Mouse (Mus musculus) spleen, adult 2 months (tissue): ENCODE measurements around the gene Slc25a3. TPM values are rescaled to one million over a fixed set of nuclear protein-coding genes. Genes with fewer than 3 reads are reported as not detected.

Experiments used
- DNase-seq, 2 experiments: peaks; one replicate each; pipeline versions ENCODE4 v3.0.0 to v3.0.0-alpha.2; 2012 to 2021; ENCODE audit warnings: low spot score in 2 of 2, low read depth in 1 of 2
- H3K27ac ChIP-seq: fragments of 200-500 bp; 2 replicates; pipeline ENCODE4 v1.5.1; 2012; ENCODE audit warnings: low read length, inconsistent platforms; ENCODE audit not compliant: insufficient read depth
- H3K27me3 ChIP-seq: fragments of 200-500 bp; 2 replicates; pipeline ENCODE4 v1.6.1; 2012; ENCODE audit warnings: mild to moderate bottlenecking, moderate library complexity, low read length, inconsistent platforms; ENCODE audit not compliant: control insufficient read depth, insufficient read depth
- H3K36me3 ChIP-seq: fragments of 200-500 bp; 2 replicates; pipeline ENCODE4 v1.6.1; 2012; ENCODE audit warnings: mild to moderate bottlenecking, low read length, inconsistent platforms; ENCODE audit not compliant: control insufficient read depth, insufficient read depth
- H3K4me1 ChIP-seq: fragments of 200-500 bp; 2 replicates; pipeline ENCODE4 v1.6.1; 2011; ENCODE audit warnings: inconsistent platforms; ENCODE audit not compliant: control insufficient read depth, insufficient read depth, insufficient read length
- H3K4me3 ChIP-seq: fragments of 200-500 bp; 2 replicates; pipeline ENCODE4 v1.5.1; 2011; ENCODE audit warnings: mild to moderate bottlenecking, inconsistent platforms; ENCODE audit not compliant: insufficient read depth, insufficient read length; ENCODE audit errors: extremely low read depth
- CTCF ChIP-seq: fragments of 200-500 bp; IDR thresholded peaks from 2 replicates; pipeline ENCODE4 v1.5.1; 2011; ENCODE audit warnings: mild to moderate bottlenecking, inconsistent platforms; ENCODE audit not compliant: insufficient read depth, insufficient read length, insufficient replicate concordance; ENCODE audit errors: extremely low read depth
- POLR2A ChIP-seq: fragments of 200-500 bp; IDR thresholded peaks from 2 replicates; pipeline ENCODE4 v1.6.1; 2011; ENCODE audit warnings: low read depth, low read length, inconsistent platforms
- WGBS: fragments of 180-500 bp; shearing (Covaris S2); methylation state at CpG from one replicate; pipeline ENCODE4 v1.1.7; 2018; 5-methylcytosine and 5-hydroxymethylcytosine counted together
- polyA plus RNA-seq: library from polyadenylated mRNA; depleted of rRNA; stranded (reverse); fragments of >200 nt; gene quantifications from 2 replicates; pipeline ENCODE4 v1.2.3, GENCODE M21; 2012

The Slc25a3 gene
- polyA plus RNA-seq, 1 experiment = 173 TPM

DNA sequence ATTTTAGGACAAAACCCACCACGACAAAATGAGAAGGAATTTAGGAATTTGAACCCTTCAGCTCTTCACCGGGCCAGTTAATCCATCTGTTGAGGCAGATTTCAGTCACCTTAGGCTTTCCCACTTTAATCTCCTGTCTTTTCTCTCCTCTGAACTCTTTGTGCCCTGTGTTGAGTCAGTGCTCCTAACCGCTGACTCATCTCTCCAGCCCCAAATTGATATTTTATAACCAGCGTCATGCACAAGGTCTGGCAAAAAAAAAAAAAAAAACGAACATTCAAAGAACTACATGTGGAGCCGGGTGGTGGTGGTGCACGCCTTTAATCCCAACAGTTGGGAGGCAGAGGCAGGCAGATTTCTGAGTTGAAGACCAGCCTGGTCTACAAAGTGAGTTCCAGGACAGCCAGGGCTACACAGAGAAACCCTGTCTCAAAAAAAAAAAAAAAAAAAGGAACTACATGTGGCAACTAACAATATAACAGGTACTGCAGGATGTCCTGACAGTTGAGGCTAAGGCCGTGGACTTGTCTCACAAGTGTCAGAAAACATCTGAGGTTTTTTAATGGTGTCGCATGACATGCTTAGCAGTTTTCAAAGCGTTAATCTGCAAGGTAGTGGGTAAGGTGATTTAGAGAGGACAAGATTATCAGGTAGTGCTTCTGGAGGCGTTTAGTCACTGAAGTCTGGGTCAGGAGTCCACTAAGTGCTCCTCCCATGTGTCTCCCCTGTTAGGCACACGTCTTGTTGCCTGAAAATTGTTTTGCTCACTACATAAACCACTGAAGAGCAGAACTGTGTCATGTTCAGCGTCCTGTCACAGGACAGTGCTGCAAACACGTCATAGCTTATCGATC, 29.4 kb downstream of the Slc25a3 start:
- Histone ChIP-seq H3K4me1 (no peaks in the 10 kb centered on the region), H3K27ac (no peak overlapping the region), H3K27me3 (no peaks in the 10 kb centered on the region), H3K4me3 (no peak overlapping the region), H3K36me3 (0 out of 2 replicates have a peak, but pooled peaks cover 3% of the 10 kb centered on the region)
- no peak for DNase-seq
- TF ChIP-seq CTCF (no peak), POLR2A (no peak)
- 66% methylated on average over 15 of the region's 15 CpGs for WGBS

DNA sequence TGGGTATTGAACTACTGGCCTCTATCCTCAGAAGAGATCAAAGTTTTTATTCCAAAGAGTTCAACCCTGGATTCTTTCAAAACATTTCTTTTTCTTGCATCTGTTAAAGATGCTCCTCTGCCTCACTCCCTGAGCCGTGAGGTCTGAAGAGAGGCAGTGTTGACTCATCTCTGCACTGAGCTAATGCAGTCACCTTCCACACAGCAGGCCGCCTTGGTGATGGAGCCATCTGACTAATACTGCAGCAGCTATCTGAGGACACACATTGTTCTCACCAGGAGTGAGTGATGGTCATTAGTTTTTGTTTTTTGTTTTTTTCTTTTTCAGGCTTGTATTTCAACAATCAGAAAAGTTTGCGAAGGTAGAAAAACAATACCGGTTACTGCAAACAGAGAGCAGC, 31.0 kb downstream of the Slc25a3 start:
- Histone ChIP-seq H3K4me1 (no peaks in the 10 kb centered on the region), H3K4me3 (no peak overlapping the region), H3K27me3 (no peaks in the 10 kb centered on the region), H3K36me3 (0 out of 2 replicates have a peak, but pooled peaks cover 3% of the 10 kb centered on the region), H3K27ac (no peak overlapping the region)
- no peak for DNase-seq
- 94% methylated on average over 4 of the region's 4 CpGs for WGBS
- TF ChIP-seq CTCF (no peak), POLR2A (no peak)

DNA sequence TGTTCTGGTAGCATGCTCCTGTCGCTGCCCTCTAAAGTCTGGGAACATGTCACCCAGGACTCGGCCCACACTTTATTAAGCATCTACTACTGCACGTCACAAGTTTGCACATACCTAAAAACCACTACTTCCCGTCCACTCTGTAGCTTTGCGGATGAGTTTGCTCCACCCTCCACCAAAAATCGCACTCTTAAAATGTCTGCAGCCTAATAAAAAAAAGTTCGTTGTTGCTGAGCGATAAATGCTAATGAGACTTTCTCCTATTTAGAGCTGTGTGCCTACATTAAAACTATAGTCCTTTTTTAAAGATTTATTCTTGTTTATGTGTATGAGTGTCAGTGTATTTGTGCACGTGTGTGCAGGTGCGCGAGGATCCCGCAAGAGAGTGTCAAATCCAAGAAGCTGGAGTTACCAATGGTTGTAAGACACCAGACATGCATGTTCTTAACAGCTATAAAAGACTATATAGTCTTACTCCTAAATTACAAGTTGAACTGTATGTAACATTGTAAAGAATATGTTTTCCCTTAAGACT, 40.4 kb downstream of the Slc25a3 start:
- no peak for TF ChIP-seq POLR2A
- no peak for TF ChIP-seq CTCF
- DNase-seq = no peak
- Histone ChIP-seq H3K4me1 (no peaks in the 10 kb centered on the region), H3K36me3 (no peaks in the 10 kb centered on the region; the same call in 1 of the 2 replicates), H3K27me3 (no peaks in the 10 kb centered on the region), H3K4me3 (peak overlapping the region; percentile 72), H3K27ac (no peak overlapping the region; the same call in 1 of the 2 replicates)
- 31% methylated on average over 12 of the region's 12 CpGs for WGBS

DNA sequence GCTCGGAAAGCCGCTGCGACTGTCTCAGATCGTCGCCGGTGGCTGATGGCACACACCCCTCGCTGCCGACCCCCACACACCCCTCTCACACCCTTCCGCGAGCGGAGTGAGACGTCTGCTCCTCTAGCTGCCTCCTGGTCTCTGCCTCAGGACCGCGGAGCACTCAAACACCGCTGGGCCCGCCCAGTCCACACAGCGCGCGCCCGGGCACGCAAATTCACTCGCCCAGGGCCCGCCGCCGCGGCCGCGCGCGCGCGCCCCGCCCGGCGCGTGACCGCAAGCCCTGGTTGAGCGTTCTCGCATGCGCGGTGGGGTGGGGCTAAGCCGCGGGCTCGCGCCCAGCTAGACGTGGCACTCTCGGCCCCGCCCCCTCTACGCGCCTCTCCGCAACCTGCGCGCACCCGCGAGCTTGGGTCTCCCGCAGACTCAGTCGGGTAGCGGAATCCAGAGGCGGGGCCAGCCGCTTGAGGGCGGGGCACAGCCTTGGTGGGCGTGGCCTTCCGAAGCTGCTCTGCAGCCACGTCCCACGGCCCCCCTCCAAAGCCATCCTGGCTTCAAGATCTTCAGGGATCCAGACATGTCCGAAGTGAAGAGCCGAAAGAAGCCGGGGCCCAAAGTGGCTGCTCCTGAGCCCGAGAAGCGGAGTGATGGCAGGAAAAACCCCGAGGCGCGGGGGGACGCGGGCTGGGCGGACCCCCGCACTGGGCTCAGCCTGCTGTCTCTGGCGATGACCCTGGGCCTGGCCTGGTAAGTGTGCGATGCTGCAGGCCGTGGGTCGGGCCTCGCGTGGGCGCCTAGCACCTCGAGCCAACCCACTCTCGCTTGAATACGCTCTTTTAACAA, 41.1 kb downstream of the Slc25a3 start, which contains the start of the genes Apaf1 and Ikbip:
Apaf1 (minus strand) TSS at position 221 of the 843 bp plus-strand sequence.
Ikbip (plus strand) TSS at position 391 of the 843 bp plus-strand sequence.
- H3K27ac ChIP-seq = peak within 1 kb of the TSS; percentile 81
- peak within 1 kb of the TSS; percentile 98 for H3K4me3 ChIP-seq
- TF ChIP-seq CTCF (no peak), POLR2A (peak; percentile 84; the same call in 1 of the 2 replicates)
- no peaks in the 10 kb centered on the region for H3K27me3 ChIP-seq
- H3K36me3 ChIP-seq = no peaks in the 10 kb centered on the region; the same call in 1 of the 2 replicates
- no peaks in the 10 kb centered on the region for H3K4me1 ChIP-seq
- peak; percentile 95 to 100 for DNase-seq
- 1% methylated on average over 71 of the region's 87 CpGs for WGBS

DNA sequence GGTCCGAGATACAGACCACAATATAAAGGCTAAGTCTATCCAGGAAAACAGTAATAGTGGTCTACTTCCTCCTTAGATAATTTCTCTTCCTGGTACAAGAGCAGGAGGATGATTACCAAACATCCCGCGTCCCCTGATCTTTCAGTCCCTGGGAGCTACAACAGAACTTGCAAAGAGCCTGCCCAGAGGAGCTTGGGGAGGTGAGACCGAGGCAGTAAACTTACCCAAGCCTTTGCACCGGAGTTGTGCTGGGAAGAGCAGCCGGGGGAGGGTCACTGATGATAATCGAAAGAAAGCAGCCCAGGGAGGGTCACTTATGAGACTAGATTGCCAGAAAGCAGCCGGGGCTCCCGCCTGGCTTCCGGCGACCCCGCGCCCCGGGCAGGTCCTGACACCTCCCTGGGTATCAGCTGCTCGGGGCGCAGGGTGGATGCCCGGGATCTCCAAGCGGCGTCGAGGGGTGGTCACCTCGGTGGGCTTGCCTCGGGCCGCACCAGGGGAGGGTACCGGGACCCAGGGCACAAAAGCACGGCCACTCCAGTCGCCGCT, 41.8 kb downstream of the Slc25a3 start:
- no peaks in the 10 kb centered on the region for H3K4me1 ChIP-seq
- DNase-seq = no peak
- peaks cover 3% of the 10 kb centered on the region for H3K36me3 ChIP-seq
- under 1% methylated on average over 27 of the region's 27 CpGs for WGBS
- H3K27me3 ChIP-seq = no peaks in the 10 kb centered on the region
- H3K27ac ChIP-seq = peak overlapping the region; percentile 81
- peak overlapping the region; percentile 98 for H3K4me3 ChIP-seq
- TF ChIP-seq CTCF = no peak
- no peak for TF ChIP-seq POLR2A

DNA sequence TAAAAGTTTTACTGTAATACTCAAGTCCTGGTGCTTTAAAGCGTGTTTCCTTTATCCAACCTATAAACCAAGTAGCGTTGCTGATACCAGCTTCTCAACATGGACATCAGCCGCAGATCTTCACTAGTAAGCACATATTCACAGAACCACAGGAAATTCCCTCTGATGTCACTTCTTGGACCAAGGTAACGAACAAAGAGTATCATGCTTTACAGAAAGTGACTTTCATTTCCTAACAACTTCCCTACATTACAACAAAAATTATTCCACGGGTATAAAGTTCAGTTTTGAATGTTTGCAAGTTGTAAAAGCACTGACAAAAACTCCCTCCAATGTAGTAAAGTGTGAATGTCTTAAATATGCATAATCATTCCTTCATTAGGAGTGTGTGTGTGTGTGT, 43.3 kb downstream of the Slc25a3 start:
- TF ChIP-seq POLR2A (no peak), CTCF (no peak)
- no peak for DNase-seq
- no peaks in the 10 kb centered on the region for H3K4me1 ChIP-seq
- H3K36me3 ChIP-seq = peaks cover 16% of the 10 kb centered on the region
- H3K27me3 ChIP-seq = no peaks in the 10 kb centered on the region
- 46% methylated on average over 5 of the region's 5 CpGs for WGBS
- H3K27ac ChIP-seq = no peak overlapping the region
- no peak overlapping the region for H3K4me3 ChIP-seq
